Mouse (Mus musculus) intestine, embryonic 16.5 days (tissue): Measurements from ENCODE around the gene Bbx. TPM values are rescaled to one million over a fixed set of nuclear protein-coding genes. Genes with fewer than 3 reads are reported as not detected.

Source experiments
- ATAC-seq: fragments of 200-750 bp; cut with Nextera tagmentation; 2 replicates; pipeline ENCODE4 v1.8.0; 2017; ENCODE audit warnings: moderate TSS enrichment, moderate library complexity
- H3K27ac ChIP-seq: fragments of 300-500 bp; sonication (generic); 2 replicates; pipeline ENCODE4 v1.5.1; 2014; ENCODE audit warnings: mild to moderate bottlenecking, low read length
- H3K27me3 ChIP-seq: fragments of 300-500 bp; sonication (generic); replicated peaks from 2 replicates; pipeline ENCODE4 v1.6.1; 2014; ENCODE audit warnings: low read length, control low read depth, mixed read lengths; ENCODE audit not compliant: control insufficient read depth, insufficient read depth
- H3K36me3 ChIP-seq: fragments of 300-500 bp; sonication (generic); 2 replicates; pipeline ENCODE4 v1.6.1; 2014; ENCODE audit warnings: low read length, control low read depth; ENCODE audit not compliant: control insufficient read depth, insufficient read depth
- H3K4me1 ChIP-seq: fragments of 300-500 bp; sonication (generic); 2 replicates; pipeline ENCODE4 v1.6.1; 2014; ENCODE audit warnings: low read length, control low read depth, mixed read lengths; ENCODE audit not compliant: control insufficient read depth, insufficient read depth
- H3K4me2 ChIP-seq: fragments of 300-500 bp; sonication (generic); 2 replicates; pipeline ENCODE4 v1.6.1; 2014; ENCODE audit warnings: low read depth, low read length, control low read depth
- H3K4me3 ChIP-seq: fragments of 300-500 bp; sonication (generic); 2 replicates; pipeline ENCODE4 v1.5.1; 2014; ENCODE audit warnings: mild to moderate bottlenecking, low read length
- H3K9ac ChIP-seq: fragments of 300-500 bp; sonication (generic); 2 replicates; pipeline ENCODE4 v1.6.1; 2014; ENCODE audit warnings: low read depth, low read length
- H3K9me3 ChIP-seq: fragments of 300-500 bp; sonication (generic); 2 replicates; pipeline ENCODE4 v1.6.1; 2016; ENCODE audit warnings: low read length, control low read depth; ENCODE audit not compliant: control insufficient read depth
- WGBS: fragments of 180-500 bp; shearing (Covaris S2); extraction: QIAGEN DNeasy Blood & Tissue Kit; methylation state at CpG from one replicate; pipeline ENCODE4 v1.1.7; 2014; 5-methylcytosine and 5-hydroxymethylcytosine counted together
- polyA plus RNA-seq: library from polyadenylated mRNA; unstranded; fragments of >200 nt; fragmentation: Nextera tagmentation; extraction: Ambion mirVana; gene quantifications from 2 replicates; pipeline ENCODE4 v1.2.1, GENCODE M21; 2015

The Bbx gene
- polyA plus RNA-seq, 1 experiment from 2014 or later, result 30.7 TPM

- 64% methylated on average over 5 of the region's 5 CpGs for WGBS
- H3K27ac ChIP-seq, result no peak overlapping the region
- no peaks in the 10 kb centered on the region for H3K36me3 ChIP-seq
- H3K4me3 ChIP-seq, result no peak overlapping the region
- no peaks in the 10 kb centered on the region for H3K9me3 ChIP-seq
- no peaks in the 10 kb centered on the region for H3K27me3 ChIP-seq
- H3K4me2 ChIP-seq, result no peak overlapping the region
- no peak for ATAC-seq
- no peaks in the 10 kb centered on the region for H3K4me1 ChIP-seq
- H3K9ac ChIP-seq, result no peak overlapping the region
Measured at GRCm38 (mm10) chr16:50289764-50290163, 142.4 kb downstream of the Bbx start.

GRCm38 (mm10) chr16:50272813-50273212 is 159.4 kb downstream of the Bbx start:
- Histone ChIP-seq H3K4me3 (no peak overlapping the region), H3K27me3 (no peaks in the 10 kb centered on the region), H3K9me3 (no peaks in the 10 kb centered on the region), H3K9ac (no peak overlapping the region), H3K4me1 (no peaks in the 10 kb centered on the region), H3K4me2 (no peak overlapping the region), H3K36me3 (no peaks in the 10 kb centered on the region), H3K27ac (no peak overlapping the region)
- 74% methylated on average over 4 of the region's 4 CpGs for WGBS
- no peak for ATAC-seq

GRCm38 (mm10) chr16:50262647-50263046 is 169.5 kb downstream of the Bbx start:
- H3K9ac ChIP-seq, result no peak overlapping the region
- WGBS, result 93% methylated on average over 4 of the region's 4 CpGs
- no peak for ATAC-seq

GRCm38 (mm10) chr16:50262209-50262608 is 170.0 kb downstream of the Bbx start:
- no peaks in the 10 kb centered on the region for H3K9me3 ChIP-seq
- no peak overlapping the region for H3K27ac ChIP-seq
- H3K4me3 ChIP-seq, result no peak overlapping the region
- WGBS, result 86% methylated on average over 9 of the region's 9 CpGs
- H3K4me2 ChIP-seq, result no peak overlapping the region
- no peaks in the 10 kb centered on the region for H3K27me3 ChIP-seq
- no peak overlapping the region for H3K9ac ChIP-seq
- ATAC-seq, result no peak
- H3K4me1 ChIP-seq, result no peaks in the 10 kb centered on the region
- no peaks in the 10 kb centered on the region for H3K36me3 ChIP-seq

More at GRCm38 (mm10) chr16:50262647-50263046, 169.5 kb downstream of the Bbx start:
- Histone ChIP-seq H3K27ac (no peak overlapping the region), H3K4me2 (no peak overlapping the region), H3K4me1 (no peaks in the 10 kb centered on the region), H3K9me3 (no peaks in the 10 kb centered on the region), H3K27me3 (no peaks in the 10 kb centered on the region), H3K4me3 (no peak overlapping the region), H3K36me3 (no peaks in the 10 kb centered on the region)

GRCm38 (mm10) chr16:50261741-50262140 is 170.4 kb downstream of the Bbx start:
- Histone ChIP-seq H3K27me3 (no peaks in the 10 kb centered on the region), H3K36me3 (no peaks in the 10 kb centered on the region), H3K4me1 (no peaks in the 10 kb centered on the region), H3K4me2 (no peak overlapping the region), H3K9me3 (no peaks in the 10 kb centered on the region), H3K4me3 (no peak overlapping the region), H3K9ac (no peak overlapping the region), H3K27ac (no peak overlapping the region)
- no peak for ATAC-seq

- Histone ChIP-seq H3K4me2 (no peak overlapping the region), H3K27ac (no peak overlapping the region), H3K9me3 (no peaks in the 10 kb centered on the region), H3K27me3 (no peaks in the 10 kb centered on the region), H3K9ac (no peak overlapping the region), H3K4me3 (no peak overlapping the region), H3K4me1 (no peaks in the 10 kb centered on the region), H3K36me3 (no peaks in the 10 kb centered on the region)
- no peak for ATAC-seq
- 78% methylated on average over 5 of the region's 5 CpGs for WGBS
Measured at GRCm38 (mm10) chr16:50254522-50255159, 177.5 kb downstream of the Bbx start.

- Histone ChIP-seq H3K27ac (no peak overlapping the region), H3K9me3 (no peaks in the 10 kb centered on the region), H3K27me3 (no peaks in the 10 kb centered on the region), H3K4me2 (no peak overlapping the region), H3K36me3 (no peaks in the 10 kb centered on the region; the same call in 1 of the 2 replicates), H3K4me3 (no peak overlapping the region), H3K9ac (no peak overlapping the region), H3K4me1 (no peaks in the 10 kb centered on the region)
- no peak for ATAC-seq
- WGBS, result 79% methylated on average over 6 of the region's 6 CpGs
Measured at GRCm38 (mm10) chr16:50251417-50251975, 180.7 kb downstream of the Bbx start.

GRCm38 (mm10) chr16:50250469-50250868 is 181.7 kb downstream of the Bbx start:
- Histone ChIP-seq H3K4me1 (no peaks in the 10 kb centered on the region), H3K4me2 (no peak overlapping the region), H3K9me3 (no peaks in the 10 kb centered on the region), H3K4me3 (no peak overlapping the region), H3K9ac (no peak overlapping the region), H3K27ac (no peak overlapping the region), H3K36me3 (no peaks in the 10 kb centered on the region; the same call in 1 of the 2 replicates), H3K27me3 (no peaks in the 10 kb centered on the region)
- ATAC-seq, result no peak
- WGBS, result 84% methylated on average over 5 of the region's 5 CpGs

GRCm38 (mm10) chr16:50249036-50249435 is 183.2 kb downstream of the Bbx start:
- Histone ChIP-seq H3K36me3 (no peaks in the 10 kb centered on the region; the same call in 1 of the 2 replicates), H3K9me3 (no peaks in the 10 kb centered on the region), H3K4me1 (no peaks in the 10 kb centered on the region), H3K27ac (no peak overlapping the region), H3K4me2 (no peak overlapping the region), H3K27me3 (no peaks in the 10 kb centered on the region), H3K9ac (no peak overlapping the region), H3K4me3 (no peak overlapping the region)
- ATAC-seq, result peak; percentile 85
- WGBS, result 69% methylated on average over 3 of the region's 3 CpGs

- H3K4me1 ChIP-seq, result no peaks in the 10 kb centered on the region
- H3K4me2 ChIP-seq, result no peak overlapping the region
- H3K36me3 ChIP-seq, result 0 out of 2 replicates have a peak, but pooled peaks cover 4% of the 10 kb centered on the region
- H3K27me3 ChIP-seq, result no peaks in the 10 kb centered on the region
- ATAC-seq, result no peak
- H3K9me3 ChIP-seq, result no peaks in the 10 kb centered on the region
- WGBS, result 71% methylated on average over 4 of the region's 4 CpGs
- H3K27ac ChIP-seq, result no peak overlapping the region
- no peak overlapping the region for H3K4me3 ChIP-seq
- H3K9ac ChIP-seq, result no peak overlapping the region
Measured at GRCm38 (mm10) chr16:50242444-50242843, 189.7 kb downstream of the Bbx start.
